Mouse (Mus musculus) bone marrow, adult 2 months (tissue): ENCODE results near the gene Olfr56.

Source experiments
- CTCF ChIP-seq: fragments of 200-500 bp; IDR thresholded peaks from 2 replicates; pipeline ENCODE4 v1.5.1; 2011; ENCODE audit warnings: low read length, control low read depth; ENCODE audit not compliant: control insufficient read depth, insufficient read depth
- POLR2A ChIP-seq: fragments of 200-500 bp; IDR thresholded peaks from 2 replicates; pipeline ENCODE4 v1.6.1; 2011; ENCODE audit warnings: low read depth, mild to moderate bottlenecking, control low read depth, low read length, borderline replicate concordance; ENCODE audit not compliant: control insufficient read depth

DNA sequence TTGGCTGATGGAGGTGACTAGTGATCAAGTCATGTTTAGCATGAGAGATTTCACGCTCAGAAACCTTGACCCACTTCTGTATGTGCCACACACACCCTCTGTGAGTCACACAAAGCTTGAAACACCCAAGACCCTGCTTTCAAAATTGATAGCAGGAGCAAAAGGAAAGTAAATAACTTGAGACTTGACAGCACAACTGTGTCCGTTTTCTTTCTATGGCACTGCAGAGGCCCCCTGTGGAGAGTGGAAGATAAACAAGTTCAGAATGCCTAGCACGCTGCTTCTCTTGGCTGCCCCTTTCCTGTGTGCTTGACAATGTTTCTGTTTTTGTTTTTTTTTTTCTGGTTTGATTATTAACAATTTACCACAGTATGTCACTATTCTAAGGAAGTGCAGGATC is 106.2 kb downstream of the Olfr56 start:
- TF ChIP-seq CTCF (peak; percentile 34; the same call in 1 of the 2 replicates), POLR2A (no peak)
